Mouse (Mus musculus): ENCODE measurements around the gene Ogdhl.

- no peak for TF ChIP-seq POLR2A (IDR thresholded peaks at IDR 0.05; ENCODE audit: borderline replicate concordance, control insufficient read depth, low read depth, low read length)
- TF ChIP-seq CTCF (IDR thresholded peaks at IDR 0.05; ENCODE audit: control insufficient read depth, insufficient read depth, low read length) = no peak
Observed at GRCm38 (mm10) chr14:32381619-32382018, 59.8 kb downstream of the Ogdhl start.

All from bone marrow, adult 2 months (tissue).